Mouse (Mus musculus): ENCODE measurements around the gene Reps2. TPM values are rescaled to one million over a fixed set of nuclear protein-coding genes. Genes with fewer than 3 reads are reported as not detected.

Gene Reps2
- total and polyA plus RNA-seq, 2 experiments from 2014 or later = 2.4 to 10.9 TPM

DNA sequence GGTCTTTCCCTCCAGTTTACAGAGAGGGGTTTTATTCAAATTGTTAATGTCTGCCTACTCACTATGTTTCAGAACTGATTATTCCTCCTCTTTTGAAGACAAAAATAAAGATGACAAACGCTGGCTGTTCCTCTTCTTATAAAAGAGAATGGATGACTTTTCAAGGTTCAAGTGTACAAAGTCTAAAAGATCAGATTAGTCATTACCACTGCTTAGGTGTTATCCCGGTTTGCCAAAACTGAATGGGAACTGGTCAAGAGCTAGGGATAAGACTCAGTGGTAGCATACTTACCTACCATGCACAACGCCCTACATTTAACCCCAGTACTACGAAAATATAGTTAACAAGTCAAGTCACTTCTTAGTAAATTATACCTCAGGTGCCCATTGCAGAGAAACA lies 77.9 kb downstream of the Reps2 start:
- TF ChIP-seq CTCF (IDR thresholded peaks at IDR 0.05; ENCODE audit: low read depth) = no peak
- Histone ChIP-seq H3K4me2 (ENCODE audit: low read depth, low read length) (no peak overlapping the region), H3K4me1 (ENCODE audit: insufficient read depth, low read length) (no peaks in the 10 kb centered on the region), H3K9me3 (ENCODE audit: low read length) (no peaks in the 10 kb centered on the region), H3K27ac (no peak overlapping the region), H3K36me3 (ENCODE audit: insufficient read depth, low read length) (no peaks in the 10 kb centered on the region), H3K4me3 (ENCODE audit: low read length) (no peak overlapping the region), H3K27me3 (ENCODE audit: insufficient read depth, low read length) (no peaks in the 10 kb centered on the region), H3K9ac (replicated peaks; ENCODE audit: low read length) (no peak overlapping the region)
- no peak for ATAC-seq
- 89% methylated on average over 4 of the region's 4 CpGs for WGBS
- no peak for DNase-seq (ENCODE audit: low spot score)

- no peak overlapping the region for H3K4me2 ChIP-seq (ENCODE audit: low read depth, low read length)
- no peaks in the 10 kb centered on the region for H3K36me3 ChIP-seq (ENCODE audit: insufficient read depth, low read length)
- 54% methylated on average over 6 of the region's 6 CpGs for WGBS
- no peak overlapping the region for H3K9ac ChIP-seq (replicated peaks; ENCODE audit: low read length)
- no peaks in the 10 kb centered on the region for H3K9me3 ChIP-seq (ENCODE audit: low read length)
- no peak for ATAC-seq
- H3K4me3 ChIP-seq (ENCODE audit: low read length) = no peak overlapping the region
- H3K27ac ChIP-seq = no peak overlapping the region
- peak; percentile 58 for DNase-seq (ENCODE audit: low spot score)
- no peak for TF ChIP-seq CTCF (IDR thresholded peaks at IDR 0.05; ENCODE audit: low read depth)
- no peaks in the 10 kb centered on the region for H3K27me3 ChIP-seq (ENCODE audit: insufficient read depth, low read length)
- no peaks in the 10 kb centered on the region for H3K4me1 ChIP-seq (ENCODE audit: insufficient read depth, low read length)
Observed at GRCm38 (mm10) chrX:162556459-162556841, 87.0 kb downstream of the Reps2 start.

GRCm38 (mm10) chrX:162555729-162556458 lies 87.6 kb downstream of the Reps2 start:
- H3K4me1 ChIP-seq (ENCODE audit: insufficient read depth, low read length) = no peaks in the 10 kb centered on the region
- H3K9me3 ChIP-seq (ENCODE audit: low read length) = no peaks in the 10 kb centered on the region
- DNase-seq (ENCODE audit: low spot score) (no peak), ATAC-seq (no peak)
- no peak overlapping the region for H3K4me3 ChIP-seq (ENCODE audit: low read length)
- WGBS = 76% methylated on average over 1 of the region's 1 CpGs
- H3K9ac ChIP-seq (replicated peaks; ENCODE audit: low read length) = no peak overlapping the region
- no peak overlapping the region for H3K27ac ChIP-seq
- no peaks in the 10 kb centered on the region for H3K27me3 ChIP-seq (ENCODE audit: insufficient read depth, low read length)
- H3K4me2 ChIP-seq (ENCODE audit: low read depth, low read length) = no peak overlapping the region
- H3K36me3 ChIP-seq (ENCODE audit: insufficient read depth, low read length) = no peaks in the 10 kb centered on the region
- TF ChIP-seq CTCF (IDR thresholded peaks at IDR 0.05; ENCODE audit: low read depth) = no peak

DNA sequence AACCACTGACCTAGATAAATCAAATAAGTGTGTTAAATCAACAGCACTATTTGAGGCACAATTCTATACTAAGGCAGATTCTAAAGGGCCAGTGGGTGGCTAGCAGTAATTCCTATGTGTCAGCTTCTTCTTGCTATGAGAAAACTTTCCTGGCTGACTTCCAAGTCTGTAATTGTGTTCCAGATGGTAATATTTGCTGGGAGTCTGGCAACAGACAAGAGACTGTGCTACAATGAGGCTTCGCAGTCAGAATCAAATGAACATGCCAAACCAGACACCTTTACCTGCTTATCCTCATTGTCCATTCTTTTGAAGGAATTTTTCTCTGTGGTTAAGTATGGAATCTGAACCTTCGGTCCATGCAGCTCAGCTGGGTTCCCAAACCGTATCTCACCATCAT lies 88.9 kb downstream of the Reps2 start:
- Histone ChIP-seq H3K27me3 (ENCODE audit: insufficient read depth, low read length) (no peaks in the 10 kb centered on the region), H3K4me3 (ENCODE audit: low read length) (no peak overlapping the region), H3K4me1 (ENCODE audit: insufficient read depth, low read length) (no peaks in the 10 kb centered on the region), H3K27ac (no peak overlapping the region), H3K9me3 (ENCODE audit: low read length) (no peaks in the 10 kb centered on the region), H3K9ac (replicated peaks; ENCODE audit: low read length) (no peak overlapping the region), H3K4me2 (ENCODE audit: low read depth, low read length) (no peak overlapping the region), H3K36me3 (ENCODE audit: insufficient read depth, low read length) (no peaks in the 10 kb centered on the region)
- peak; percentile 62 for DNase-seq (ENCODE audit: low spot score)
- no peak for TF ChIP-seq CTCF (IDR thresholded peaks at IDR 0.05; ENCODE audit: low read depth)
- ATAC-seq = no peak
- WGBS = 56% methylated on average over 3 of the region's 3 CpGs

- Histone ChIP-seq H3K36me3 (ENCODE audit: insufficient read depth, low read length) (no peaks in the 10 kb centered on the region), H3K4me1 (ENCODE audit: insufficient read depth, low read length) (no peaks in the 10 kb centered on the region), H3K9ac (replicated peaks; ENCODE audit: low read length) (no peak overlapping the region), H3K27ac (no peak overlapping the region), H3K4me2 (ENCODE audit: low read depth, low read length) (no peak overlapping the region), H3K27me3 (ENCODE audit: insufficient read depth, low read length) (no peaks in the 10 kb centered on the region), H3K4me3 (ENCODE audit: low read length) (no peak overlapping the region), H3K9me3 (ENCODE audit: low read length) (no peaks in the 10 kb centered on the region)
- no peak for TF ChIP-seq CTCF (IDR thresholded peaks at IDR 0.05; ENCODE audit: low read depth)
- WGBS = 48% methylated on average over 8 of the region's 8 CpGs
- ATAC-seq = no peak
- peak; percentile 13 for DNase-seq (ENCODE audit: low spot score)
Observed at GRCm38 (mm10) chrX:162552383-162552782, 91.1 kb downstream of the Reps2 start.

DNA sequence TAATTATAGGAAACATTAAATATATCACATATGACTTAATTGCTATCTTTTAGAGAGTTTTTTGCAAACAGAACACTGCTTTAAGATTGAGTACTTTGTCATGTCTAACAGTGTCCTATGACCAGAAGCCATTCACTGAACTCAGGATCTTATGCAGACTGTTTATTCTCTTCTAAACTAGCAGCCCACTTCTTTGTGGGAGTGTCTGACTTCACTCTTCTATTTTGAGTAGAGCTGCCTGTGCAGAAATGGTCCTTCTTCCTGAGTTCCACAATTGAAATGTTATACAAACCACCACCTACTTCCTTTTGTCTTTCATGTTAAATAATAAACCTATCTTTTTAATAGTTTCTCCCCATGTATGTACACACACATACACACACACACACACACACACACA lies 98.4 kb downstream of the Reps2 start:
- TF ChIP-seq CTCF (IDR thresholded peaks at IDR 0.05; ENCODE audit: low read depth) = no peak
- ATAC-seq (no peak), DNase-seq (ENCODE audit: low spot score) (no peak)
- no peaks in the 10 kb centered on the region for H3K9me3 ChIP-seq (ENCODE audit: low read length)
- no peak overlapping the region for H3K9ac ChIP-seq (replicated peaks; ENCODE audit: low read length)
- no peak overlapping the region for H3K4me3 ChIP-seq (ENCODE audit: low read length)
- H3K27me3 ChIP-seq (ENCODE audit: insufficient read depth, low read length) = no peaks in the 10 kb centered on the region
- no peak overlapping the region for H3K27ac ChIP-seq
- H3K36me3 ChIP-seq (ENCODE audit: insufficient read depth, low read length) = no peaks in the 10 kb centered on the region
- H3K4me2 ChIP-seq (ENCODE audit: low read depth, low read length) = no peak overlapping the region
- H3K4me1 ChIP-seq (ENCODE audit: insufficient read depth, low read length) = no peaks in the 10 kb centered on the region

DNA sequence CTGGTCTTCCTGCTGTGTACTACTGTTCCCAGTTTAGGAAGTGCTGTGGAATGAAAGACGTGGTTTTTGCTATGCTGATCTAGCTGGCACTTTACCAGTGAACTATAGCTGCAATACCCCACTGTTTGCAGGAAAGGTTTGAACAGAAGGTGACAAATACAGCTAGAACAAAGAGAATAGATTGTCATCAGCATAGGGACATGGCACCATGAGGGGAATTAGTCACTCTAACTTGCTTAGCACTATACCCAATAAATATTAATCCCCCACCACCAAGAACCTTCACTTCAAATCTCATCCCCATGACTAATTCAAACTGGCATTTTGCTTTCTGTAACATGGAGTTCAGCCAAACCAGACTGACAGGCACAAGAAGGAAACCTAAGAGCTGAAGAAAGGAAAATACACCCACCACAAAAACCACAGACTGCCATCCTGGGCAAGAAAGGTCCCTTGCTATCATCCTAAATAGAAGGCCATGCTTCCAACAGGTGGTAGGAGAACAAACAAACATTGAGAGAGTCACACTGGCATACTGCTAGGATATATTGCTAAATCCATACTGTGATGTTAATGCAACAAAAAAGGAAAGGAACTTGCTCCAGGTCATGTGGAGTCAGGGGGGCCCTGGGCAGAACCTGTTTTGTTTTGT lies 100.7 kb downstream of the Reps2 start:
- 30% methylated on average over 1 of the region's 1 CpGs for WGBS

More for the DNA sequence above, 100.7 kb downstream of the Reps2 start:
- Histone ChIP-seq H3K27me3 (ENCODE audit: insufficient read depth, low read length) (no peaks in the 10 kb centered on the region), H3K36me3 (ENCODE audit: insufficient read depth, low read length) (no peaks in the 10 kb centered on the region), H3K4me1 (ENCODE audit: insufficient read depth, low read length) (no peaks in the 10 kb centered on the region), H3K4me2 (ENCODE audit: low read depth, low read length) (no peak overlapping the region), H3K9ac (replicated peaks; ENCODE audit: low read length) (no peak overlapping the region), H3K4me3 (ENCODE audit: low read length) (no peak overlapping the region), H3K9me3 (ENCODE audit: low read length) (no peaks in the 10 kb centered on the region), H3K27ac (no peak overlapping the region)
- no peak for TF ChIP-seq CTCF (IDR thresholded peaks at IDR 0.05; ENCODE audit: low read depth)
- no peak for ATAC-seq
- DNase-seq (ENCODE audit: low spot score) = peak; percentile 6

All from hindbrain, postnatal 0 days (tissue).